Mouse (Mus musculus): ENCODE measurements around the gene Tmc8.

- no peak for TF ChIP-seq POLR2A (IDR thresholded peaks at IDR 0.05; ENCODE audit: insufficient read depth, low read length)
- no peak for TF ChIP-seq EP300 (IDR thresholded peaks at IDR 0.05; ENCODE audit: insufficient read depth, low read depth, low read length)
- no peak for TF ChIP-seq CTCF (IDR thresholded peaks at IDR 0.05; ENCODE audit: low read depth, low read length)
Observed at GRCm38 (mm10) chr11:117778851-117779433, 2.9 kb upstream of the Tmc8 start.

Measured in ES-Bruce4 (cell line).